Mouse (Mus musculus): ENCODE results near the gene Rspo1. TPM values are rescaled to one million over a fixed set of nuclear protein-coding genes. Genes with fewer than 3 reads are reported as not detected.
"Not testable (repeated sequence)": the region's sequence is repeated elsewhere in the genome, so short reads cannot be mapped to it uniquely, and the experiment has no call there.

Gene Rspo1
- 1 to 10 TPM; 6.7 to 9.7 TPM for total RNA-seq (2021)
- long read RNA-seq, experiment 1, partial matches to known transcripts: 0 of 4 reads
- long read RNA-seq, experiment 1, other reads (novel, unspliced or antisense): 0 of 4 reads
- long read RNA-seq, experiment 2, transcript Rspo1-201 (6 exons, 1,834 nt): major isoform, 19 of 19 reads
- long read RNA-seq, experiment 2, partial matches to known transcripts: 0 of 19 reads
- long read RNA-seq, experiment 2, other reads (novel, unspliced or antisense): 0 of 19 reads

DNA sequence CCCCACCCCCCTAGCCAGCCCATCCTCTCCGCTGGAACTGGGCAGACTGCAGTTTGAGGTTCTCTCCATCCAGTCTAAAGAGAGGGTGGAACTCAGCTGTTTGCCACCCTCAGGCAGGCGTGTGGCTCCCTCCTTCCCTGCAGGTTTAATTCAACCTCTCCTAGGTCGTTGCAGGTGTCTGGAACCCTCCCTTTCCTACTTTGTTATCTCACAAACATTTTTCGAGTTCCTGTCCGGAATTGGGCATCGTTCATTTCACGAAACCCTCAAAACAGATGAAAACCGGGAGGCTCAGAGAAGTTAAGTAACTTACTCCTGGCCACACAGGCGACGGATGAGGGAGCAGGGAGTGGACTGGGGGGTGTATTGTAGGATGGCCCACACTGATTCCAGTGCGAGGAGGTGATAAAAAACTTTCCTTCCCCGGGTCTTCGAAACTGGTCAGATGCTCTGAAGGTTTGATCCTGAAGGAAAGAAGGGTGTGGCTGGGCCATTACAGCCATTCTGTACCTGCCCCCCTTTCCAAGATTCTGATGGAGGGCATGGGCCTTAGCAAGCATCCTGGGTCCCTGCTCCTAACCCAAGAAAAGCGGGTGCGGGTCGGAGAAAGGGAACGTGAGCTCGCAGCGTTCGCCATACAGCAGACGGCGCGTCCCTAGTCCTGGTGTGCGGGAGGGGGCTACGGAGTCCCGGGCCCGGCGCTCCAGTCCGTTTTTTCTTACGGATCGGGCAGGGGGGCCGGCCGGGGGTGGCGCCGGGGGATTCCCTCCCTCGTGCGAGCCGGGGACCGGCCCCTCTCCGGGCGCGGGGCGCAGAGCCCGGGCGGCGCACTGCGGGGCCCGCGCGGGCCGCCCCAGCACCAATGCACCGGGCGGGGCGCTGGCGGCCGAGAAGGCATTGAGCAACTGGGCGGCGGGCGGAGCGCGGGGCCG, at the start of gene Rspo1:
Rspo1 (plus strand) TSS at position 760 of the 932 bp plus-strand sequence.
- DNase-seq (ENCODE audit: low spot score in 2 of 2): no peak

DNA sequence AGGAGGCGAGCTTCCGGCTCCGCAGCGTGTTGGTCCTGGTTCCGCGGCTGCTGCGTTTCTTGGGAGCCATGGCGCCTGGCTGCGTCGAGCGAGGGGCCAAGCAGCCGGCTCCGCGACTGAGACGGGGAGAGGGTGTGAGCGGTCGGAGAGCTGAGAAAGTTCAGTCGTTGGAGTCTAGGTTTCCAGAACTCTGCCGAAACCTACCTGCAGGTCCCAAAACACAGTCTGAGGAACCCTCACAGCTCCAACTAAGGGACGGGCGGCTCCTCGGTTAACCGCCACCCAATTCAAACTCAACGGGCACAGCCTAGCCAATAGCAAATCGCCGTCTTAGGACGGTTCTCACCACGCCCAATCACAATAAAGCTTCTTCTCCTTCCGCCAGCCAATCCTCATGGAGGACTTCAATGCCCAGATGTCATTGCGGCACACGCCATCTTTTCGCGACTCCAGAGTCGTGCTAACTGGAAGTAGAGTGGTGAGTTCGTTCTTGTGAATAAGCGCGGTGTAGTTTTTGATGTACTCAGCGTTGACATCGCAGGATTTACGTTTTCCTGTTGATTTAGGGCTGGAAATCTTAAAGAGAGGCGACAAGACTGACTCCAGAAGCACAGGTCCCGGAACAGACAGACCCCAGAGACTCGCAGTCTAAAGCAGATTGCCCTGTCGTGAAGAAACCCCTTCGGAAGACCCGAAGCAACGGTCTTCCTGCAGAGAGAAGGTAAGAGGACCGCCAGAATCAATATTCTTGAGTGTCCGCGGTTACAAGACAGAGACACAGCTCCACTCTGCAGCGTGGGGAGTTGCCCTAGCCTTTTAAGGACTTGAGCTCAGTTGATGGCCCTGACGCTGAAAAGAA, 49.4 kb upstream of the Rspo1 start, which contains the start of gene 9930104L06Rik:
9930104L06Rik (plus strand) TSS at position 436 of the 859 bp plus-strand sequence.
- DNase-seq (ENCODE audit: low spot score in 2 of 2): peak; percentile 61 to 85

DNA sequence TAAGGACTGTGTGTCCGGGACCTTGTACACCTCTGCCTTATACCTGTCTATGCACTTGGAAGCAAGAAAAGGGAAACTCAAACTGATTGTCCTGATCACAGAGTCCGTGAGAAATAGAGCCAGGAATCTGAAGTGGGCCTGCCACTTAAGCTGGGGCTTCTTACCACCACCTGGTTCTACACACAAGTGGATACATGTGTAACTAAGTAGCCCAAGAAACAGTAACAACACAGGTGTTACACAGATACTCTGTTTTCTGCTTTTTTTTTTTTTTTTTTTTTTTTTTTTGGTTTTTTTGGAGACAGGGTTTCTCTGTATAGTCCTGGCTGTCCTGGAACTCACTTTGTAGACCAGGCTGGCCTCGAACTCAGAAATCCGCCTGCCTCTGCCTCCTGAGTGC, 47.0 kb upstream of the Rspo1 start, which contains the start of gene Cdca8:
Cdca8 (minus strand) TSS at position 101 of the 400 bp plus-strand sequence.
- not testable (repeated sequence) for DNase-seq (ENCODE audit: low spot score in 2 of 2)

DNA sequence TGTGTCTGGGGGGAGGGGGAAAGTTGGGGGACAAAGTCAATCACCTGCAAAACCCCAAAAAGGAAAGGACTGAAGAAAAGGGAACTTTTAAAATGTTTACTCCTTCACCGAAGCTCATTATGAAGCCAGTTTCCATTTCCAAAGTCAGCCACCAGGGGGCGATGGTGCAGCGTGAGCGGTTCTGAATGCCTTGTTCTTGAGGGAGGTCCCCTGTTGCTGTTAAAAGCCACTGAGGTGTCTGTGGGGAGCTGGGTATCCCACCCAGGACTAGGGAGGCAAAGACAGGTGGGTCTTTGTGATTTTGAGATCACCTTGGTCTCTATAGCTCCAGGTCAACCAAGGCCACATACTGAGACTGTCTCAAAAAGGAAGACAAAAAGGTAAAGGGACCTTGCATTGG, 43.2 kb upstream of the Rspo1 start:
- DNase-seq (ENCODE audit: low spot score in 2 of 2): peak; percentile 60 to 70

- no peak for DNase-seq (ENCODE audit: low spot score in 2 of 2)
These were observed 42.4 kb upstream of the Rspo1 start for GRCm38 (mm10) chr4:124943781-124944180.

GRCm38 (mm10) chr4:124944961-124945360, 41.3 kb upstream of the Rspo1 start:
- no peak for DNase-seq (ENCODE audit: low spot score in 2 of 2)

GRCm38 (mm10) chr4:124949488-124949887, 36.7 kb upstream of the Rspo1 start:
- no peak for DNase-seq (ENCODE audit: low spot score in 2 of 2)

- DNase-seq (ENCODE audit: low spot score in 2 of 2): no peak
These were observed 35.8 kb upstream of the Rspo1 start for GRCm38 (mm10) chr4:124950181-124951035.

- no peak for DNase-seq (ENCODE audit: low spot score in 2 of 2)
These were observed 35.2 kb upstream of the Rspo1 start for GRCm38 (mm10) chr4:124951036-124951433.

DNA sequence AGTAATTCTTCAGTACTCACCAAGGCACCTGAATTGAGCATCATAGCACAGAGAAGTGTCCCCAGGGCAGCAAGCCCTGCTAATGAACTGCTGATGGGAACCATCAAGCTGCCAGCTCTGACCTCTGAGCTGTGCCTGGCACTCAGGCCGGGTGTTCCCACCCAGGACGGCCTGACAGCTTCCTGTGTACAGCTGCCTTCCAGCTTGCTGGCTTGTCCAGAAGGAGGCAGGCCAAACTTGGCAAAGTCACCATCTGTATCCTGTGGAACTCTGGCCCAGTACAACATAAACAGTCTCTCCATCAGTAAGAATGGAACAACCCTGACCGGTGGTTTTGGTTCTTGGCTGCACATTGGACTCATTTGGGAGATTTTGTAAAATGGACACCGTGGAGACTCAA, 32.7 kb upstream of the Rspo1 start:
- DNase-seq (ENCODE audit: low spot score in 2 of 2): no peak

- no peak for DNase-seq (ENCODE audit: low spot score in 2 of 2)
These were observed 28.9 kb upstream of the Rspo1 start for GRCm38 (mm10) chr4:124957284-124957683.

DNA sequence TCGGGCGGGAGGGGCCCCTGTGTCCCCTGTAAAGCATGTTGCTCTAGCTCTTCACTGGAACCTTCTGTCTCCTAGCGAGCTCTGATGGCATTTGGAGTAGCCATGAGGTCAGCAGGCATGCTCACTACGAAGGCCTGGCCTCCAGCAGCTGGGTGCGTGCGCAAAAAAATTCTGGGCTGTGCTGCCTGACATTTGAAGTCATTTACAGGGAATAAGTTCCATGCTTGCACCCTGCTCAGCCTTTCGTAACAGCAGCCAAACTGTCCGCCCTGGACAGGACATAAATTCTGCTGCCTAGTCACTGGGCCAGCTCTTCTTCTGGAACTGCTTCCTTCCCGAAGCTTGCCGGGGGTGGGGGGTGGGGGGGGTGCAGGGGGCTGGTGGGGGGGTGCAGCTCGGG, 27.2 kb upstream of the Rspo1 start:
- DNase-seq (ENCODE audit: low spot score in 2 of 2): peak in 1 of 2 experiments; percentile 17

GRCm38 (mm10) chr4:124960940-124961339, 25.3 kb upstream of the Rspo1 start:
- DNase-seq (ENCODE audit: low spot score in 2 of 2): no peak

DNA sequence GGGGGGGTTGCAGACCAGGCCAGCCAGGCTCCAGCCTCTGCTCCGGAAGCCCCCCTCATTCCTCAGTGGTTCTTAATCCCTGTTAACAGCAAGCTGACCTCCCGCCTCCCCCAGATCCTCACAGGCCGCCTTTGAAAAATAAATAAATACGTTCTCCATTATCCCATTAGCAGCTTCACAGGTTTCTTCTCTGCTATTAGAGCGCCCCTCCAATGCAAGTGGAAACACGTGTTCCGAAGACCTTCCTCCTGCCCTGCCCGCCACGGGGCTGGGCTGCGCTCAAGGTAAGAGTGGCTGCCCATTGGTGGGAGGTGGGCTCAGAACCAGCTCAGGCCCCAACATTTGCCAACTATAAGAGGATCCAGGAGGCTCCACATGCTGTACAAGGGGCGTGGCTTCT, 23.7 kb upstream of the Rspo1 start:
- DNase-seq (ENCODE audit: low spot score in 2 of 2): no peak

- no peak for DNase-seq (ENCODE audit: low spot score in 2 of 2)
These were observed 21.2 kb upstream of the Rspo1 start for GRCm38 (mm10) chr4:124964912-124965599.

GRCm38 (mm10) chr4:124968711-124969110, 17.5 kb upstream of the Rspo1 start:
- DNase-seq (ENCODE audit: low spot score in 2 of 2): no peak

GRCm38 (mm10) chr4:124969219-124969848, 16.9 kb upstream of the Rspo1 start:
- no peak for DNase-seq (ENCODE audit: low spot score in 2 of 2)

DNA sequence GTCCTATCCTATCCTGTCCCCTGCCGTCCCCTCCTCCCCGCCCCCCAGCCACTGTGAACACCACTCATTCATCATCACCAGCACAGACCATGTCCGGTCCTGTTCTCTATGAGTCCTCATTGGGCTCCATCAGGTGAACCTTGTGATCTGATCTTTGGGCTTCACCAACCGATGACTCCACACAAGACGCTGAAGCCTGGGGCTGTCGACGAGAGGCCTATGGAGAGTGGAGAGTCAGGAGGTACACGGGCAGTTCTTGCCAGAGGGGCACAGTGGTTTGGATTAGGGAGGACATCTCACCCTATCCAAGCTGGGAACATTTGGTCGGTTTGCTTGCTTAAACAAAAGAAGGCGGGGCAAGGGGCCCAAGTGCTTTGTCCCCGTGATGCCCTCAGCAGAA, 16.0 kb upstream of the Rspo1 start:
- no peak for DNase-seq (ENCODE audit: low spot score in 2 of 2)

DNA sequence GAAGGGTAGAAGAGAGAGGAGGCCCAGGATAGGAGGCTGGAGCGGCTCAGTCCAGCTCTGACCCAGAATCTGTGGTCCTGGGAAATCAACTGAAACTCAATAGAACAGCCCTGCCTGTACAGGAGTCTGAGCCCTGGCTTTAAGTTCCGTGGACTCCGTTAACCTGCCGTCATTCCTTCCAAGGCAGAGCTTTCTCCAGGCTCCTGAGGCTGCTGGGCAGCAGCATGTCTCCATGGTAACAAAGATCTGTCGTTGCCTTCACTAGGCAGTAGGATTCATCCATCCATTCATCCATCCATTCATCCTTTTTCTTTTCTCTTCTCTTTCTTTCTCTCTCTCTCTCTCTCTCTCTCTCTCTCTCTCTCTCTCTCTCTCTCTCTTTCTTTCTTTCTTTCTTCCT, 15.6 kb upstream of the Rspo1 start:
- DNase-seq (ENCODE audit: low spot score in 2 of 2): no peak

Data from adrenal gland, postnatal 4 days (tissue).